Mouse (Mus musculus) limb, embryonic 10.5 days (tissue): ENCODE results near the gene Mcat. TPM values are rescaled to one million over a fixed set of nuclear protein-coding genes. Genes with fewer than 3 reads are reported as not detected.

Experiments
- DNase-seq: peaks from one replicate; pipeline ENCODE4 v3.0.0-alpha.2; 2017; ENCODE audit warnings: low spot score
- H3K27ac ChIP-seq: fragments of 300-500 bp; sonication (generic); 2 replicates; pipeline ENCODE4 v1.5.1; 2016; ENCODE audit warnings: mild to moderate bottlenecking
- H3K27me3 ChIP-seq: fragments of 300-500 bp; sonication (generic); 2 replicates; pipeline ENCODE4 v1.6.1; 2016; ENCODE audit warnings: low read depth, mild to moderate bottlenecking; ENCODE audit not compliant: poor library complexity, severe bottlenecking
- H3K36me3 ChIP-seq: fragments of 300-500 bp; sonication (generic); 2 replicates; pipeline ENCODE4 v1.6.1; 2016; ENCODE audit warnings: mild to moderate bottlenecking, moderate library complexity
- H3K4me1 ChIP-seq: fragments of 300-500 bp; sonication (generic); 2 replicates; pipeline ENCODE4 v1.6.1; 2016
- H3K4me3 ChIP-seq: fragments of 300-500 bp; sonication (generic); 2 replicates; pipeline ENCODE4 v1.5.1; 2016; ENCODE audit warnings: mild to moderate bottlenecking, moderate library complexity
- H3K9me3 ChIP-seq: fragments of 300-500 bp; sonication (generic); replicated peaks from 2 replicates; pipeline ENCODE4 v1.6.1; 2016; ENCODE audit warnings: mild to moderate bottlenecking
- WGBS: fragments of 180-500 bp; shearing (Covaris S2); methylation state at CpG from one replicate; pipeline ENCODE4 v1.1.7; 2016; 5-methylcytosine and 5-hydroxymethylcytosine counted together
- polyA plus RNA-seq: library from polyadenylated mRNA; unstranded; fragments of >200 nt; fragmentation: Nextera tagmentation; extraction: Ambion mirVana; gene quantifications from 2 replicates; pipeline ENCODE4 v1.2.1, GENCODE M21; 2016

Gene Mcat
- 50.8 and 54.1 TPM in 2 replicates for polyA plus RNA-seq

DNA sequence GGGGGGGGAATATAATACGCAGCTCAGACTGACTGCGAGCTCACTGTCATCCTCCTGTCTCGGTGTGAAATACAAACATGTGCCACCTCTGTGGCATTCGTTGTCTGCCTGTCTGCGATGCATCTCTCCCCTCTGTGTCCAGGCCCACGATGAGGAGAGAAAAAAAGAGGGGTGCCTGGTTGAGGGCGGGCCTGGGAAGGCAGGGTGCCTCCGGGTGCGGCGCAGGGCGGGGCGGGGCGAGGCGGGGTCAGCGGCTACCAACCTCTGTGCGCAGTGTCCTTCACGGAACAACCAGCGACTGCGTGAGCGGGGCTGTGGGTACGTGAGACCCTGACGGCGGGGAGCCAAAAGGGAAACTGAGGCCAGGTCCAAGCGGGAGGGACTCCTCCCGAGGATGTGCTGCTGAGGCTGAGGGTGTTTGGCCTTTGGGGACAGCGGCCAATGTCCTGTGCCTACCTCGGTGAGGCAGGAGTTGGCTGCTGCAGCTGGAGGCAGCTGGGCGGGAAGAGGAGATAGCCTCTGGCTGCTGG lies at the start of gene Mcat, which contains the start of gene Tspo:
TSS of gene Mcat (minus strand) at position 461 of the 530 bp plus-strand sequence.
TSS of gene Tspo (plus strand) at position 266 of the 530 bp plus-strand sequence.
- 4% methylated on average over 28 of the region's 28 CpGs for WGBS
- Histone ChIP-seq H3K27me3 (no peaks in the 10 kb centered on the region), H3K9me3 (no peaks in the 10 kb centered on the region), H3K36me3 (no peaks in the 10 kb centered on the region), H3K4me1 (peaks cover 28% of the 10 kb centered on the region), H3K4me3 (peak within 1 kb of the TSS; percentile 64), H3K27ac (peak within 1 kb of the TSS; percentile 87)
- DNase-seq = no peak

DNA sequence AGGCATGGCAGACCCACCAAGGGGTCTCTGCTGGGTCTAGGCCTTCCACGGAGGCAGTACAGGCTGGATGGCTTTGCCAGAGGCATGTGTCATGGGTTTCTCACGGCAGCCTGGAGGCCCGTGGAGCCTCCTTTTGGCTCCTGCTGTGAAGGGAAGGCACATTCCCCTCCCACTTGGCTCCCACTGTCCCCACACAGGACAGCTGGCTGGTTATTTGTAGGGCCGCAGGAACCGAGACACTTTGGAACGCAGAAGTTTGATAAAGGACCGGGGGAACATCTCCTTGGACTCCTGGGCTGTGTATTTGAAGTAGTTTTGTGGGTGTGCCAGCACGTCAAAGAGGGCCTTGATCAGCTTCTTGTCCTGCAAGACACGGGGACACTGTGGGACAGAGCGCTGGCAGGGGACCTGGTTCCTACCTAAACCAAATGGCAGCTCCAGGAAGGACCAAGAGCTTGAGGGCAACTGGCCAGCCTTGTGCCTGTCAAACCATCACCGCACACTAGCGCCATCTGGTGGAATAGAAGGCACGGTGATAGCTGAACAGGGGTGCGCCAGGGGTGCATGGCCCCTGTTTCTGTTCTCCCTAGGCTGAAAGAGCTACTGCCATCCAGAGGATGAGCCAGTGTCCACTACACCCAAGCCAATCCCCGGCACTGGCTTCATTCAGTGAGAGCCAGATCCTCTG lies 43.7 kb upstream of the Mcat start:
- 49% methylated on average over 15 of the region's 15 CpGs for WGBS
- Histone ChIP-seq H3K36me3 (peaks cover 79% of the 10 kb centered on the region), H3K4me3 (no peak overlapping the region), H3K27ac (no peak overlapping the region), H3K4me1 (peaks cover 12% of the 10 kb centered on the region; the same call in 1 of the 2 replicates), H3K27me3 (no peaks in the 10 kb centered on the region), H3K9me3 (no peaks in the 10 kb centered on the region)
- peak; percentile 69 for DNase-seq

DNA sequence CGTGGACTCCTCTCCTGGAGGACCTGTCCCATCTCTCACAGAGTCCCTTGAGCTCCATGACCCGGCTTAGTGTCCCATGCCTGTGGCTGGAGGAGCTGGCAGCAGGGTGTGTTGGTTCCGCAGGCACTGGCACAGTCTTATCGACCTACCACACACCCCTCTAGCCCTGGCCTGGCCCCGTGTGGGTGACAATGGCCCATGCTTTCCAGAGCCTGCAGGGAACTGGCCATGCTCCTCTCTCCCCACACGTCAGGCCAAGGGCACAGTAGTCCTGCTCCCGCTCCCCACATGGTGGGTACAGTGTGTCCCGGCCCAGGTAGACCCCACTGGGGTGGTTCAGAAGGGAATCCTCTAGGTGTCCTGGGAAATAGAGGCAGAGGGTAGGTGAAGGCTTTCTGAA lies 43.1 kb upstream of the Mcat start:
- Histone ChIP-seq H3K4me3 (no peak overlapping the region), H3K9me3 (no peaks in the 10 kb centered on the region), H3K36me3 (peaks cover 73% of the 10 kb centered on the region), H3K27ac (no peak overlapping the region), H3K4me1 (peaks cover 12% of the 10 kb centered on the region; the same call in 1 of the 2 replicates), H3K27me3 (no peaks in the 10 kb centered on the region)
- DNase-seq = no peak
- 90% methylated on average over 8 of the region's 8 CpGs for WGBS

DNA sequence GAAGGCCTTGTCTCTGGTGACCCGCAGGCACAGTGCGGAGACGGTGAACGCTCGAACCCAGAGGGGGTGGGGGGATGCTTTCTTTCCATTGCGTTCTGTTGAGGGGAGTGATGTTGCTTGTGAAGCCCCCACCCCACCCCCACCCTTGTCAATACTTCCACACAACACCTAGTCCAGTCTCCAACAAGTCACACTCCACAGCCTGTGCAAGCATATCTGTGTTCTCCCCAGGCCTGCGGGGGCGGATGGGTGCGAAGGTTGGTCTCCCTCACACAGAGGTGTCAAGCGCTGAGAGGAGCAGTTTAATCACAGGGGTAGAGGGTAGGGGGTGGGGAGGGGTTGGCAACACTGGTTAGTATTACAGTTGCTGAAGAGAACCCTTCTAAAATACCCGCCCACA lies 42.6 kb upstream of the Mcat start:
- Histone ChIP-seq H3K27me3 (no peaks in the 10 kb centered on the region), H3K27ac (no peak overlapping the region), H3K4me3 (no peak overlapping the region), H3K36me3 (peaks cover 68% of the 10 kb centered on the region), H3K9me3 (no peaks in the 10 kb centered on the region), H3K4me1 (peaks cover 14% of the 10 kb centered on the region)
- WGBS = 79% methylated on average over 11 of the region's 11 CpGs
- DNase-seq = no peak

DNA sequence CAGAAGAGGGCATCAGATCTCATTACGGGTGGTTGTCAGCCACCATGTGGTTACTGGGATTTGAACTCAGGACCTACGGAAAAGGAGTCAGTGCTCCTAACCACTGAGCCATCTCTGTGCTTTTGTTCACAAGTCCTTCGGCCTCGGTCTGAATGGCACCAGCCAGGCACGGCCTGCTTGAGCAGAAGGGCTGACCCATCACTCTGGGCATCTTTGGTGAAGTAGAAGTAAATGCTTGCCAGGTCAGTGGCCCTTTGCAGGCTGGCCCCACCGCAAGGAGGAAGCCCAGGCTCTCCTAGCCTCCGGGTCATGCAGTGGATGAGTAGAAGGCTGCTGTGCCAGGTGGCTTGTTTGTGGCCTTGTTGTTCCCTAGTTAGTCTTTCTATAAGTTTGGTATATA lies 39.8 kb upstream of the Mcat start:
- H3K27me3 ChIP-seq = no peaks in the 10 kb centered on the region
- peaks cover 42% of the 10 kb centered on the region for H3K36me3 ChIP-seq
- no peak overlapping the region for H3K27ac ChIP-seq
- H3K9me3 ChIP-seq = no peaks in the 10 kb centered on the region
- no peak for DNase-seq
- H3K4me1 ChIP-seq = peaks cover 17% of the 10 kb centered on the region
- WGBS = 98% methylated on average over 7 of the region's 7 CpGs
- no peak overlapping the region for H3K4me3 ChIP-seq

DNA sequence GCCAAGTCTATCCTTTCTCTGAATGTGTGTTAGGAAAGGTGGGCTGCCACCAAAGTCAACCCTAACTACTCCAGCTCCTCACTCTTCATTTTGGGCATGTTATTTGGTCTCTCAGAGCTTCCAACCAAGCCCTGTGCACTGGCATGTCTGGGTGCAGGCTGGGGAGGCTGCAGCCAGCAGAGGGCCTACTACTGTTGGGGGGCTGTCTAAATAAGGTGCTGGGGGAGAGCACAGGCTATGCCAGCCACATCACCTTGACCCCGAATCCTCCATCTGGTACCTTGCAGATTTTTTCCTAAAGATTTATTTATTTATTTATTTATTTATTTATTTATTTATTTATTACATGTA lies 39.4 kb upstream of the Mcat start:
- no peaks in the 10 kb centered on the region for H3K27me3 ChIP-seq
- DNase-seq = no peak
- no peaks in the 10 kb centered on the region for H3K9me3 ChIP-seq
- H3K4me1 ChIP-seq = peaks cover 17% of the 10 kb centered on the region
- H3K27ac ChIP-seq = no peak overlapping the region
- H3K4me3 ChIP-seq = no peak overlapping the region
- WGBS = 93% methylated on average over 1 of the region's 1 CpGs
- peaks cover 37% of the 10 kb centered on the region for H3K36me3 ChIP-seq

DNA sequence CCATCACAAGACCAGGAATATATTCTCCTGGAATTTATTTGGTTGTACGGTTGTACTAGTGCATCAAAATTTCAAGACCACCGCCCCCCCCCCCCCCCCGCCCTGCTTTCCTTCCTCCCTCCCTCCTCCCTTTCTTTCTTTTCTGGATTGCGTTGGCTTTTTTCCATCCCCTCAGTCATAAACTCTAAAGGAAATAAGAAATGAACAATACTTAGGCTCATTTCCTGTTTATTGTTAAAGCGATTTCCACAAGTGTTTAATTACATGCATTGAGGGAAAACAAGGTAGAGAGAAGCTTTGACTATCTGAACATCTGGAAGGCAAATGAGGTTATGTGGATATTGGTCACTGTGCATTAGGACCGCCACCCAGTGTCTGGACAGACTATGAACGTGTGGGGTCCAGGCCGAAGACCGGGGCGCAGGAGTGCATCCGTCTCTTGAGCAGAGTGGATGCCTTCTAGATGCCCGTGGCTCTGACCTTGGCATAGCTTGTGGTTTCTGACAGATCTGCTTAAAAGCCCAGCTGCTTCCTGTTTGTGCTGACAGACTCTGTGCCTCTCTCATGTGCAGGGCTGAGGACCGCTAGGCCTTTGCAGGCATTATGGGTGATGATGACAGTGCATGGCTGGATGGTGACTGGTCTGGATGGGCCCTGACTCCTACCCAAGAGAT lies 38.9 kb upstream of the Mcat start:
- Histone ChIP-seq H3K4me3 (no peak overlapping the region), H3K9me3 (no peaks in the 10 kb centered on the region), H3K27ac (no peak overlapping the region), H3K4me1 (peaks cover 17% of the 10 kb centered on the region), H3K36me3 (peaks cover 32% of the 10 kb centered on the region), H3K27me3 (no peaks in the 10 kb centered on the region)
- WGBS = 82% methylated on average over 13 of the region's 13 CpGs
- no peak for DNase-seq

DNA sequence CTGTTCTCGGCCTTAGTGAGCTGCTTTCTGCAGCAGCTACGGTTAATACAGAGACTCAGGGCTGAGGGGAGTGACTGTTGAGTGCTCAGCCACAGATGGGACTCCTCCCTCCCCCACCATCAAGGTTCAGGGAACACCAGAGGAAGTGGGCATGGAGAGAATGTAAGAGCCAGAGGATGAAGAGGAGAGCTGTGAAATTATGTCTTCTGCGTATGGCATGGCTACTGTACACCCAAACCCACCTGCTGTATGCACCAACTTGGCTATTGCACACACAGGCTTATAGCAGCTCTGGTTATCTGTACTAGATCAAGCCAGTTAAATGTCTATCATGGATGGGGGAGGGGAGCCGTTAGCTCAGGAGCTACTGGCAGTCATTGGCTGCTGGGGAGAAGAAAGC lies 37.6 kb upstream of the Mcat start:
- Histone ChIP-seq H3K4me3 (no peak overlapping the region), H3K27ac (no peak overlapping the region), H3K36me3 (peaks cover 20% of the 10 kb centered on the region), H3K4me1 (peaks cover 17% of the 10 kb centered on the region), H3K27me3 (no peaks in the 10 kb centered on the region), H3K9me3 (no peaks in the 10 kb centered on the region)
- DNase-seq = no peak
- 84% methylated on average over 4 of the region's 4 CpGs for WGBS

DNA sequence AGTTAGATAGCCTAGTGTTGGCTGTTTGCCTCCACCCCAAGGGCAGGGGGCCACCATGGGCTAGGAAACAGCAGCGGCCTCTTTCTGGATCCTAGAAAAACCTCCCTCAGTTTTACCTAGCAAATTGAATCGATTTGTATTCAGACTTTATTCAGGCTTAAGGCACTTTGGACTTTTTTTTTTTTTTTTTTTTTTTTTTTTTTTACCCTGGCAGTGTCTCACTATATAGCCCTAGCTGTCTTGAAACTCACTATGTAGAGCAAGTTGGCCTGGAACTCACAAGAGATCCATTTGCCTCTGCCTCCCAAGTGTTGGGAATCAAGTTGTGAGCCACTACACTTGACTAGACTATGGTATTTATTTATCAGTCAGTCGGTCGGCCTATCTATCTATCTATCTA lies 33.2 kb upstream of the Mcat start:
- DNase-seq = no peak
- Histone ChIP-seq H3K9me3 (no peaks in the 10 kb centered on the region), H3K4me1 (peaks cover 38% of the 10 kb centered on the region), H3K27ac (no peak overlapping the region), H3K36me3 (peaks cover 12% of the 10 kb centered on the region), H3K27me3 (no peaks in the 10 kb centered on the region), H3K4me3 (no peak overlapping the region)
- WGBS = 92% methylated on average over 4 of the region's 4 CpGs

DNA sequence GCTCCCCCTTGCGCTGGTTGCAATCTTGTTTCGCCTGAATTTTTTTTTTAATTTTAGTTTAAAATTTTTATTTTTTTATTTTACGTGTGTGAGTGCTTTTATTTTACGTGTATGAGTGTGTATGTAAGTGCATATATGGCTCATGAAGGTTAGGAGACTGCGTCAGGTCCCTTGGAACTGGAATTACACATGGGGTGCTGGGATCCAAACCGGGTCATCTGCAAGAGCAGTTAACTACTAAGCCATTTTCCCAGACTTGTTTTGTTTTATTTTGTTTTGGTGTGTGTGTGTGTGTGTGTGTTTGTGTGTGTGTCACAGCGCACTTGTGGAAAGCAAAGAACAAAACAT lies 31.8 kb upstream of the Mcat start:
- Histone ChIP-seq H3K36me3 (peaks cover 26% of the 10 kb centered on the region), H3K4me3 (peak overlapping the region; percentile 95), H3K9me3 (no peaks in the 10 kb centered on the region), H3K4me1 (peaks cover 36% of the 10 kb centered on the region), H3K27me3 (no peaks in the 10 kb centered on the region), H3K27ac (peak overlapping the region; percentile 92)
- 42% methylated on average over 7 of the region's 7 CpGs for WGBS
- DNase-seq = no peak

DNA sequence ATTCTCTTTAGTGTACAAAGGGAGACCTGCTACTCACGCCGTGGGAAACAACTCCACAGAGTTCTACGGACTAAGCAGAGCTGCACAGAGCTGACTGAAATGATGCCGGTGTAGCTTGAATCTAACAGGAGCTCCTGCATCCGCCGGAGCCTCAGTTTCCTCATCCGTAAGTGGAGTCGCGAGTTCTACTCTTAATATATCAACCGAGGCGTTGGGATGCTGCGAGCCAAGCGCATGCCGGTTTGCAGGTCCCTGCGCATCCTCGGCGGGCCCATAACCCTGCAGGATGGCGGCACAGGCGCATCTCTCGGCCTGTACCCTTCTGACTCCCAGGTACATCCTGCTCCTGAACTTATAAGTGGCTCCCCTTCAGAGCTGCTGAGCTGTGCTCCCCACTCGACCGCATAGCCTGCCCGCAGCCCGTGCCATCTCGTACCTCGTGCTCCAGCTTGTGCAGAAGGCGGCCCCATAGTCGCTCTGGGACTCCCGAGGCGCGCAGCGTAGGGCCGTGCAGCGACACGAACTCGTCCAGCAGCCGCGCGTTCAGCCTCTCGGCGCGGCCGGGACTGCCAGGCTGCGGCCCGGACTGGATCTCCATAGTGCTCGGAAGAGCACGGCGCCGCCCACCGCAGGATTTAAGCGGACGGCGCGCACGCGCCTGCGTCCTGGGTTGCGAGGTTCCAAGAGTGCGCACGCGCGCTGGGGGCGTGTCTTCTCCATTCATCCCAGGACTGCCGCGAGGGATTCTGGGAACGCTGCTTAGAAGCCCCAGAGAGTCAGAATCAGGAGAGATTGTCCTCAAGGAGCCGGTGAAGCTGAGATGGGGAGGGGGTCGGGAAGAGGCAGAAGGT lies 31.2 kb upstream of the Mcat start, which contains the start of gene Ttll12:
TSS of gene Ttll12 (minus strand) at position 645 of the 851 bp plus-strand sequence.
- DNase-seq = peak; percentile 98
- under 1% methylated on average over 68 of the region's 68 CpGs for WGBS
- Histone ChIP-seq H3K4me3 (peak within 1 kb of the TSS; percentile 95), H3K9me3 (no peaks in the 10 kb centered on the region), H3K27me3 (no peaks in the 10 kb centered on the region), H3K27ac (peak within 1 kb of the TSS; percentile 92), H3K4me1 (peaks cover 36% of the 10 kb centered on the region), H3K36me3 (peaks cover 32% of the 10 kb centered on the region)

DNA sequence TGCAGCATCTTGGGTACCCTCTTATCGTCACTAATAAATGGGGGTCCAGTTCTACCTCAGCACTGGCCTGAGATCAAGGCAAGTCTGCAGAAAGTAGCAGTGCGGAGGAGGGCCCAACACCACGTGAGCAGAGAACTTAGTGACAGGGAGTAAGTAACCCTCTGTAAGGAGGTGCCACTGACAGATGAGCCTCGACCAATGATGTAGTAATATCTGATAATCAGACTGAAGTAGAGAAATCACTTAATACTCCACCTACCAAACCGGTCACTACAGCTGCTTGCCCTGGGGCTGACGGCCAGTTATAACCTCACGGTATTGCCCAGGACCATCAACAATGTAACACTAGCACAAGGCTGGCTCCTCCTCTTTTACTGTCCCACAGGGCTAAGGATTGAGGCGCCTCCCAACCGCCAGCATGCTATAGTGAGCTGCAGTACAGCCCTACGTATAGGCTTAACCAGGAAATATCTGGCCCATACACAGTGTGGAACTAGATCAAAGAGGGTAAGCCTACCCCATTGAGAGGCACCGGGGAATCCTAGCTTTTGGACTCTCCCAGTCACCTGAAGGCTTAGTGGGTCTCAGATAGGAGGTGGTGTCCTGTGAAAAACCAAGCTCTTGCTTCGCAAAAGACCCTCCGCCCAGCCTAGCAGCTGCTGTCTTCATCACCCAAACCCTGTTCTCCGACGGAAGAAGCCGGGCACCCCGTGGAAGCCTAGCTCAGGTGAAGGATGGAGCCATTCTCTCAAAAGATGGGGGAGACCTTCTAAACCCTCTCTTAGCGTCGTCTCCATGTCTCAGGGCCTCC lies 30.3 kb upstream of the Mcat start:
- peaks cover 39% of the 10 kb centered on the region for H3K36me3 ChIP-seq
- DNase-seq = peak; percentile 58
- peak overlapping the region; percentile 95 for H3K4me3 ChIP-seq
- no peaks in the 10 kb centered on the region for H3K9me3 ChIP-seq
- 9% methylated on average over 19 of the region's 19 CpGs for WGBS
- no peaks in the 10 kb centered on the region for H3K27me3 ChIP-seq
- H3K27ac ChIP-seq = peak overlapping the region; percentile 92
- peaks cover 36% of the 10 kb centered on the region for H3K4me1 ChIP-seq
